Mouse (Mus musculus): ENCODE measurements around the gene Nlrp4e.
"Not testable (repeated sequence)": the region's sequence is repeated elsewhere in the genome, so short reads cannot be mapped to it uniquely, and the experiment has no call there.

The Nlrp4e gene

DNA sequence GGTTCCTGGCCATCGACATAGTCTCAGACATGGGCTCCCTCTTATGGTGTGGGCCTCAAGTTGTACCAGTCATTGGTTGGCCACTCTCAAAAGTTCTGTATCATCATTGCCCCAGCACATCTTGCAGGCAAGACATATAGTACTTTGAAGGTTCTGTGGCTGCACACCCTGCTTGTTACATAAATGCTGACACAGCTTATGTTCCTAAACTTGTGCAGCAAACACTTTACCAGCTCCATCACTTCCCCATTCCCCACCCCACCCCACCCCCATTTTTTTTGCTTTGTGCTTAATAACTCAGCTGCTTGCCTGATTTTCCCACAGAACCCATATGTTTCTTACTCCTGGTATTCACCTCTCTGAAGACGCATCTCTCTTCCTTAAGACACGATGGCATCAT is at the start of gene Nlrp4e:
Gene Nlrp4e (plus strand): TSS at position 301 of the 400 bp plus-strand sequence.
- DNase-seq (ENCODE audit: low spot score in 2 of 2): not testable (repeated sequence)

DNA sequence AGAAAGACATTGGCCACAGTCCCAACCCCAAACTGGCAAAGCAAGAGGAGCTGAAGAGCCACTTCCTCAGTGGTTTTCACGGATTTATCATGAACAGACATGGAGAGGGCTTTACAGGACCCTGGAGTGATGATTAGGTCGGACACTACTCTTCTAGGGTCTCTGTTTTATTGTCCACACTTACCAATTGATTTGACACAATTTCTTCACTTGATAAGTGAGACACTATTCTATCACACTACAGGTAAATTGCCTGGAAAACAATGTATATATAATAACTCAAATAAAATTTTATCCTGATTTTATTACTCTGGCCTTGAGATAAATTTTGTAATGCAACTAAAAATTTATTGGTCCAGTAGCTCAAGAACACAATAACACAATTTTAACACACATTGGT is 49.4 kb upstream of the Nlrp4e start, which contains the start of gene Vmn1r166:
Gene Vmn1r166 (minus strand): TSS at position 101 of the 400 bp plus-strand sequence.
- DNase-seq (ENCODE audit: low spot score in 2 of 2): not testable (repeated sequence)

DNA sequence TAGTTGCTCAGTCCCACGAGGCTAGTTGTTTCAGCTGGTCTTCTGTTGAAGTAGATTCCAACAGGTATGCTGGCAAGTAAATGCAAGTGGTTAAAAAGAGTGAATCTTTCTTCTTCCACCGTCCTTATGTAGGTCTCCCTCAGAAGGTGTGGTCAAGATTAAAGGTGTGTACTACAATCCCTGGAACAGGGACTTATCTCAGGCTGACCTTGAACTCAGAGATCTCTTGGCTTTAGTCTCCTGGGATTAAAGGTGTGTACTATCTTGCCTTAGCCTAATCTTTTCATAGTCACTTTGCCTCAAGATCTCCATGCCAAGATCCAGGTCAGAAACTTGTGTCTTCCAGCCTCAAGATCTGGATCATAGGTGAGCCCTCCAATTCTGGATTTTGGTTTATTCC is 22.2 kb upstream of the Nlrp4e start, which contains the start of gene Gm6902:
Gene Gm6902 (minus strand): TSS at position 101 of the 400 bp plus-strand sequence.
- DNase-seq (ENCODE audit: low spot score in 2 of 2): not testable (repeated sequence)

DNA sequence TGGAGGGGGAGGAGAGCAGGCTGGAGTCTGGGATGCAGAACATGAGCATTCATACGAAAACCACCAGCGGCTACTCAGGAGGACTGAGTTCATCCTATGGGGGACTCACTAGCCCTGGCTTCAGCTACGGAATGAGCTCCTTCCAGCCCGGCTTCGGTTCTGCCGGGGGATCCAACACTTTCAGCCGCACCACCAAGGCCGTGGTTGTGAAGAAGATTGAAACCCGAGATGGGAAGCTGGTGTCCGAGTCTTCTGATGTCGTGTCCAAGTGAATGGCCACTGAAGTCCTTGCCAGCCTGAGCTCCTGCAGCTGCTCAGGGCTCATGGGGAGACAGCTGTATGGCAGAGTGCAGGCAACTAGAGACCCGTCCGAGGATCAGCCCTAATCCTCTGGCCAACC is 57.3 kb downstream of the Nlrp4e start:
- DNase-seq (ENCODE audit: low spot score in 2 of 2): not testable (repeated sequence)

DNA sequence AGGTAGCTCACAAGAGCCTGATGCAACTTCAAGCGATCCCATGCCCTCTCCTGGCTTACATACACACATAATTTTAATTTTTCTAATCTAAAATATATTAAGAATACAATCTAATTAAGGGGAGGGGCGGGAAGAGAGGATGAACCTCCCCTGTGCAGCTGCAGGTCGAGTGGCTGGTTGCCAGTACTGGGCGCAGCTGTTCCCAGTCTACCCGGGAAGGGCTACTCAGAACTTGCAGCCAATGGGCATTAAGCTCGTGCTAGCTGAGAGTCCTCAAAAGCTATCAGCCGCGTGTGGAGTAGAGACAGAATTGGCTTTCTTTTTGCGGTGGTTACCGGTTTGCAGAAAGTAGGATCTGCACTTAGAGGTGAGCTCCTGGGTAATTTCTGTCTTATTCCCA is 84.6 kb downstream of the Nlrp4e start, which contains the start of gene Nlrp5:
Gene Nlrp5 (plus strand): TSS at position 301 of the 400 bp plus-strand sequence.
- DNase-seq (ENCODE audit: low spot score in 2 of 2): no peak

All from natural killer cell, adult 2 months (primary cell).